Mouse (Mus musculus) lung, embryonic 14.5 days (tissue): ENCODE data around the gene Lamp1. TPM values are rescaled to one million over a fixed set of nuclear protein-coding genes. Genes with fewer than 3 reads are reported as not detected.

ENCODE experiments used
- ATAC-seq: fragments of 200-750 bp; cut with Nextera tagmentation; 2 replicates; pipeline ENCODE4 v1.8.0; 2017; ENCODE audit warnings: mild to moderate bottlenecking, moderate TSS enrichment, moderate library complexity; ENCODE audit not compliant: insufficient read depth
- DNase-seq: peaks from one replicate; pipeline ENCODE4 v3.0.0-alpha.2; 2015
- H3K27ac ChIP-seq: fragments of 300-500 bp; sonication (generic); 2 replicates; pipeline ENCODE4 v1.5.1; 2014; ENCODE audit warnings: low read depth, mild to moderate bottlenecking, moderate library complexity
- H3K27me3 ChIP-seq: fragments of 300-500 bp; sonication (generic); 2 replicates; pipeline ENCODE4 v1.6.1; 2014; ENCODE audit warnings: low read length, control low read depth; ENCODE audit not compliant: insufficient read depth
- H3K36me3 ChIP-seq: fragments of 300-500 bp; sonication (generic); 2 replicates; pipeline ENCODE4 v1.6.1; 2014; ENCODE audit warnings: control low read depth; ENCODE audit not compliant: insufficient read depth
- H3K4me1 ChIP-seq: fragments of 300-500 bp; sonication (generic); 2 replicates; pipeline ENCODE4 v1.6.1; 2014; ENCODE audit warnings: antibody characterized with exemption, control low read depth; ENCODE audit not compliant: insufficient read depth
- H3K4me2 ChIP-seq: fragments of 300-500 bp; sonication (generic); 2 replicates; pipeline ENCODE4 v1.6.1; 2014; ENCODE audit warnings: mild to moderate bottlenecking
- H3K4me3 ChIP-seq: fragments of 300-500 bp; sonication (generic); 2 replicates; pipeline ENCODE4 v1.5.1; 2014; ENCODE audit warnings: low read depth, low read length
- H3K9ac ChIP-seq: fragments of 300-500 bp; sonication (generic); 2 replicates; pipeline ENCODE4 v1.6.1; 2014
- H3K9me3 ChIP-seq: fragments of 300-500 bp; sonication (generic); 2 replicates; pipeline ENCODE4 v1.6.1; 2016; ENCODE audit warnings: low read depth, low read length, control low read depth
- CTCF ChIP-seq: IDR thresholded peaks from 2 replicates; pipeline ENCODE4 v1.5.1; 2016; ENCODE audit warnings: antibody characterized with exemption, low read depth
- WGBS: fragments of 180-500 bp; shearing (Covaris S2); extraction: QIAGEN DNeasy Blood & Tissue Kit; methylation state at CpG from one replicate; pipeline ENCODE4 v1.1.7; 2014; 5-methylcytosine and 5-hydroxymethylcytosine counted together
- polyA plus RNA-seq: library from polyadenylated mRNA; unstranded; fragments of >200 nt; fragmentation: Nextera tagmentation; extraction: Ambion mirVana; gene quantifications from 2 replicates; pipeline ENCODE4 v1.2.1, GENCODE M21; 2014

Lamp1 gene
- polyA plus RNA-seq, 1 experiment from 2014 or later = 315 TPM

DNA sequence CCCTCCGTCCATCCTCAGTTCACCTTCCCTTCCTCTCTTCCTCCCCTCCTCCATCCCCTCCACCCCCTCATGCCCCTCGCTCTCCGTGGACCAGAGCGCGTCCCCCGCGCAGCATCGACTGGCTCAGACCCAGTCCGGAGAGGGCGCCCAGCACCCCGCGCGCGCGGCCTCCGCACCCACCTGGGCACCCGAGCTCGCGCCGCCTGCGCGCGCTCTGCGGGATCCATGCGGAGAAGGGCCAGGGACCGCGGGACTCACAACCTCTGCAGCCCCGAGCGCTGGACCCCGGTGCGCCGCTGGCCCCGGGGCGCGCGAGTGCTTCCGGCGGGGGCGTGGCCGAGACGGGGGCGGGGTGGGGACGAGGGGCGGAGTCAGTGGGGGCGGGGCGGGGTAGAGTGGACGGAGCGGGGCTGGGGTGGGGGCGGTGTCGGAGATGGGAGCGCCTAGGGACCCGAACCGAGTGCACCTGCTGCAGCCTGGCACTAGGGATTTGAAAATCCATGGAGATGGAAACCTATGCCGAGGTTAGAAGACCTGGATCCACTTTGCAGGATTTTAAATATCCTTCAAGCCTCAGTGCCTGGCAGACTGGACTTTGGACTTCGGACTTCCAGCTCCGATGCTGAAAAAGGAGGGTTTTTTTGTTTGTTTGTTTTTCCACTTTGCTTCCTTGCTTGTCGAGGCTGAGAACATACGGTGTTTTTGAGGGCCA, 41.5 kb downstream of the Lamp1 start, which contains the start of gene Grtp1:
Grtp1 (minus strand) TSS at position 320 of the 712 bp plus-strand sequence.
- DNase-seq = peak; percentile 39
- Histone ChIP-seq H3K27me3 (peaks cover 39% of the 10 kb centered on the region), H3K9me3 (no peaks in the 10 kb centered on the region), H3K4me3 (peak within 1 kb of the TSS; percentile 69), H3K4me1 (no peaks in the 10 kb centered on the region), H3K4me2 (peak within 1 kb of the TSS; percentile 94), H3K27ac (no peak within 1 kb of the TSS; the same call in 1 of the 2 replicates), H3K36me3 (no peaks in the 10 kb centered on the region), H3K9ac (peak within 1 kb of the TSS; percentile 62)
- no peak for TF ChIP-seq CTCF
- peak; percentile 71 for ATAC-seq
- 1% methylated on average over 56 of the region's 58 CpGs for WGBS

DNA sequence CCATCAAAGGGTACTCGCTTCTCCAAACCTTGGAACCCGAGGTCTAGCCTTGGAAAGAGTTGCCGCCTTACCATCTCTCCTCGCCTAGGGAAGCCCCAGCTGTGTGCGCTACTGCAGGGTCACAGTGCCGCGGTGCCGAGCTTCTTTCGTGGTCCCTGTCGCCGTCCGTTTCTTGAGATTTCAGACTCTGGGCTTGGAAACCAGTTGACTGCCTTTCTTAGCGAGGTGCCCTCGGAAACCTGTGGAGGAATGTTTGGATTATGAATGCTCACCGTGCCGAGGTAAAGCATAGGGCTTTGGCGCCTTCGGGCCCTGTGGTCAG, 42.0 kb downstream of the Lamp1 start:
- H3K27ac ChIP-seq = no peak overlapping the region; the same call in 1 of the 2 replicates

DNA sequence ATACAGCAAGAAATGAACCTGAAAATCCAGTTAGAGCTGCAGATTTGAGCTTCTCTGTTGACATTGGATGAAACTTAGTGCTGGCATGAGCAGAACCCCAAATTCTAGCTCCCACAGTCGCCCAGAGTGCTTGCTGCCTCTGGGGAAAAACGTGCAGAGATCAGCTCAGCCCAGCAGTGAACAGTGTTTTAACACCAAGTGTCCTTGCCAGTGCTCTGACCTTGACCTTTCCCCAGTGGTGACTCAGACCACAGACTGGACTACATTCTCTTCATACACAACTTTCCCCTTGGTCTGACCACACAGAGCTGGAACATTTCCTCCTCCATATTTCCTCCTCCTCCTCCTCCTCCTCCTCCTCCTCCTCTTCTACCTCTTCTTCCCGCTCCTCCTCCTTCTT, 43.1 kb downstream of the Lamp1 start:
- H3K9ac ChIP-seq = no peak overlapping the region
- 54% methylated on average over 3 of the region's 3 CpGs for WGBS
- H3K27me3 ChIP-seq = peaks cover 39% of the 10 kb centered on the region
- ATAC-seq = no peak
- no peak for TF ChIP-seq CTCF
- H3K4me3 ChIP-seq = peak overlapping the region; percentile 69; the same call in 1 of the 2 replicates
- H3K9me3 ChIP-seq = no peaks in the 10 kb centered on the region
- no peak for DNase-seq
- no peaks in the 10 kb centered on the region for H3K4me1 ChIP-seq
- H3K27ac ChIP-seq = no peak overlapping the region
- no peaks in the 10 kb centered on the region for H3K36me3 ChIP-seq
- no peak overlapping the region; the same call in 1 of the 2 replicates for H3K4me2 ChIP-seq

More for the DNA sequence above, 42.0 kb downstream of the Lamp1 start:
- Histone ChIP-seq H3K27me3 (peaks cover 39% of the 10 kb centered on the region), H3K9me3 (no peaks in the 10 kb centered on the region), H3K4me1 (no peaks in the 10 kb centered on the region), H3K36me3 (no peaks in the 10 kb centered on the region), H3K4me2 (peak overlapping the region; percentile 94), H3K4me3 (peak overlapping the region; percentile 69), H3K9ac (peak overlapping the region; percentile 34; the same call in 1 of the 2 replicates)
- DNase-seq (no peak), ATAC-seq (no peak)
- TF ChIP-seq CTCF = no peak
- 3% methylated on average over 18 of the region's 18 CpGs for WGBS

DNA sequence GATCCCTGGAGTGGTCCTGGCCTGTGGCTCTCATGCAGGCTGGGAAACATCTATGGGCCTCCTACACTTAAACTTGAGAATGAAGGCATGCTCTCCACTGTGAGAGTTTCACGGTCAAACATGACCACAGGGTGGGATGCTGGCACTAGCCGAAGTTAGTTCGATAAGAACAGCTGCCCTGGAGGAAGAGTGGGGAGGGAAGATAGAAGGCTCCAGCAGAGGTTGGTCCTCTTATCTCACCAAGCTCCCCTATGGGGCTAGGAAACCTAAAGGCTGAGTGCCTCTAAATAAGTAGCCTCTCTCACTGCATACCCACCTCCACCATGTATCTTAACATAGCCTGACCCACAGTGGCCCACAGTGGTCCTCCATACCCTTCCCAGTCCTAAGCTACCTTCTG, 43.8 kb downstream of the Lamp1 start:
- peak overlapping the region; percentile 18; the same call in 1 of the 2 replicates for H3K4me2 ChIP-seq
- no peak for TF ChIP-seq CTCF
- H3K4me1 ChIP-seq = no peaks in the 10 kb centered on the region
- peaks cover 39% of the 10 kb centered on the region for H3K27me3 ChIP-seq
- H3K4me3 ChIP-seq = no peak overlapping the region
- ATAC-seq = no peak
- no peak for DNase-seq
- WGBS = 70% methylated on average over 3 of the region's 3 CpGs
- no peaks in the 10 kb centered on the region for H3K9me3 ChIP-seq
- H3K9ac ChIP-seq = no peak overlapping the region
- H3K27ac ChIP-seq = no peak overlapping the region; the same call in 1 of the 2 replicates
- no peaks in the 10 kb centered on the region for H3K36me3 ChIP-seq

DNA sequence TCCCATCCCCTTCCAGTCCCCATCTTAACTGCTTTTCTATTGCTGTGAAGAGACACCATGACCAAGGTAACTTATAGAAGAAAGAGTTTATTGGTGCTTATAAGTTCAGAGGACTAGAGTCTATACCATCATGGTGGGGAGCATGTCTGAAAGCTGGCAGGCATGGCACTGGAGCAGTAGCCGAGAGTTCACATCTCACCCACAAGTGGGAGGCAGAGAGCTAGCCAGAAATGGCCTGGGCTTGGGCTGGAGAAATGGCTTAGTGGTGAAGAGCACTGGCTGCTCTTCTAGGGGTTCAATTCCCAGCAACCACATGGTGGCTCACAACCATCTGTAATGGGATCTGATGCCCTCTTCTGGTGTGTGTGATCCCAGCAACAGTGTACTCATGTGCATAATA, 44.5 kb downstream of the Lamp1 start:
- Histone ChIP-seq H3K27me3 (peaks cover 39% of the 10 kb centered on the region), H3K36me3 (no peaks in the 10 kb centered on the region), H3K4me2 (peak overlapping the region; percentile 18; the same call in 1 of the 2 replicates), H3K9me3 (no peaks in the 10 kb centered on the region), H3K27ac (no peak overlapping the region), H3K4me3 (no peak overlapping the region), H3K4me1 (no peaks in the 10 kb centered on the region), H3K9ac (no peak overlapping the region)
- peak; percentile 33; the same call in 1 of the 2 replicates for TF ChIP-seq CTCF
- WGBS = 72% methylated on average over 1 of the region's 1 CpGs
- ATAC-seq = no peak
- no peak for DNase-seq

DNA sequence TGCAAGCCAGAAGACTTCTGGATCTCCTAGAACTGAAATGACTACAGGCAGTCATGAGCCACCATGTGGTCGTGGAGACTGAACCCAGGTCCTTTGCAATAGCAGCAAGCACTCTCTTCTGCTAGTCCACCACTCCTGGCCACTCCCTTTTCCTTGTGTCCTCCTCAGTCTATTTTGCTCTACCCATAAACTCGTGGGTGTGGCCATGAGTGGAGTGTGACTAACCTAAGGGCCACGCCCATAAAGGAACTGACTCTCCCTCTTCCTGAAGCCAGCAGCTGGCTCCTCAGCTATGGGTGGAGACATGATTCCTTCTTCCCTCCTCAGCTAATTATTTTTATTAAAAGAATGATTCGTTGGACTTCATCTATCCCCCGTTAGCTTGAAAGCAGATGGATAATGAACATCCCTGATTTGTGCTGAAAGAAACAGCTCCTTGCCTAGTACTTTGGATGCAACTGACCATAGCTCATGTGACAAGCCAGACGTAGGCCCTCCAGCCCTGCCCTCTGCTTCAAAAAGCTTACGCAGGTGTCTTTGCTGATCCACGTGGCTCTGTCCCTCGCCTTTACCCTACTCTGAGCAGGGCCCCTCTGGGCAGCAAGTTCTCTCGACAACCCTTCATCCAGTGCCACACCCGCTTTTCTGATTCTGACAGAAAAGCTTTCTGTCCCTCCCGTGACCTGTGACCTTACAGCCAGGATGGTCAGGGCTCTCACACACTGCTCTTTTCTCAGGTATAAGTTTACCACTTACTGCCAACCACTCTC, 45.6 kb downstream of the Lamp1 start:
- Histone ChIP-seq H3K4me2 (no peak overlapping the region), H3K36me3 (no peaks in the 10 kb centered on the region), H3K9ac (no peak overlapping the region), H3K4me3 (no peak overlapping the region), H3K9me3 (no peaks in the 10 kb centered on the region), H3K27me3 (peaks cover 36% of the 10 kb centered on the region), H3K27ac (no peak overlapping the region), H3K4me1 (no peaks in the 10 kb centered on the region)
- no peak for ATAC-seq
- no peak for DNase-seq
- no peak for TF ChIP-seq CTCF
- 55% methylated on average over 12 of the region's 12 CpGs for WGBS

DNA sequence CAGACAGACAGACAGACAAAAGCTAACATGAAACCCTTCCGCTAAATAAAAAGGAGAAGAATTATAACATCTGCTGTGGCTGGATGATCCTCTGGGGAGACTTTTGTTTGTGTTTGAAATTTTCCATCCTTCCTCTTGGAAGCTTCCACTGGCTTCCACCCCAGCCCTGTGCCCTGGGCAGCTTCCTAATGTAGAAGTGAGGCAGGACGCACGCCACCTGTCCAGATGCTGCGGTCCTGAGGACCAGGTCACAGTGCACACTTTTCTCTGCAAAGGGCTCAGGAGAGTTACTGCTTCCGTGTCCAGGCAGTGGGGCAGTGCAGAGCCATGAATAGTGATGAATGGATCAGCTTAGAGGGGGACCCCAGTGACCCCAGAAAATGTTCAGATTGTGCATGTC, 46.4 kb downstream of the Lamp1 start:
- no peak overlapping the region for H3K27ac ChIP-seq
- H3K9me3 ChIP-seq = no peaks in the 10 kb centered on the region
- H3K36me3 ChIP-seq = no peaks in the 10 kb centered on the region
- no peak overlapping the region for H3K9ac ChIP-seq
- H3K4me1 ChIP-seq = no peaks in the 10 kb centered on the region; the same call in 1 of the 2 replicates
- no peak for DNase-seq
- no peak for TF ChIP-seq CTCF
- ATAC-seq = no peak
- H3K27me3 ChIP-seq = peaks cover 29% of the 10 kb centered on the region
- H3K4me3 ChIP-seq = no peak overlapping the region
- H3K4me2 ChIP-seq = no peak overlapping the region
- 59% methylated on average over 5 of the region's 5 CpGs for WGBS
